Comparison of ENCODE assay signal across 21 mouse cellular contexts in genomic region chr16:33795887-33796286, GRCm38 (mm10). TPM values are rescaled to one million over a fixed set of nuclear protein-coding genes. Genes with fewer than 3 reads are reported as not detected.
DNase-seq lines count a peak whose midpoint lies in the region; ATAC-seq and TF ChIP-seq lines count a peak whose summit lies in the region.
"Had no signal": no experiment of that assay in that cellular context is flagged by ENCODE, and none has a peak within 500 bp of the region (broad histone marks: within the 10 kb centered on the region; RNA-seq: fewer than 3 reads in every experiment).

No protein-coding gene starts in this region.

- H3K27me3 ChIP-seq in intestine, postnatal 0 days (replicated peaks; ENCODE audit: control insufficient read depth, insufficient read depth, low read length) = no peaks in the 10 kb centered on the region
- H3K27me3 ChIP-seq in forebrain, embryonic 11.5 days (ENCODE audit: control insufficient read depth, insufficient read depth, low read length) = no peaks in the 10 kb centered on the region
- H3K27me3 ChIP-seq: embryonic facial prominence, embryonic 13.5 days; heart, embryonic 12.5 days; liver, embryonic 15.5 days; midbrain, embryonic 13.5 days had no signal

- peak; percentile 41 for ATAC-seq in CD4-positive, CD25-positive, alpha-beta regulatory T cell, adult 4 months
- ATAC-seq in common myeloid progenitor, adult 5-6 weeks (replicated peaks; ENCODE audit: low read depth, poor library complexity, severe bottlenecking) = peak; percentile 59
- no peak for ATAC-seq in intestine, postnatal 0 days
- 0 out of 2 replicates have a peak, but pooled peaks have one; percentile 28 for ATAC-seq in megakaryocyte-erythroid progenitor cell, adult 5-6 weeks (replicated peaks; ENCODE audit: low FRiP score, low TSS enrichment, poor library complexity, severe bottlenecking)
- ATAC-seq in erythroid progenitor cell, adult 5-6 weeks (replicated peaks; ENCODE audit: low FRiP score, poor library complexity, severe bottlenecking) = no peak
- no peak for ATAC-seq in forebrain, embryonic 11.5 days (replicated peaks; ENCODE audit: low FRiP score)
- ATAC-seq: hindbrain, embryonic 16.5 days; midbrain, embryonic 13.5 days had no signal

- H3K9ac ChIP-seq in intestine, postnatal 0 days (ENCODE audit: low read depth, low read length) = peak overlapping the region; percentile 67
- H3K9ac ChIP-seq in forebrain, embryonic 11.5 days (ENCODE audit: low read length) = no peak overlapping the region
- H3K9ac ChIP-seq: embryonic facial prominence, embryonic 13.5 days; heart, embryonic 12.5 days; liver, embryonic 15.5 days; midbrain, embryonic 13.5 days had no signal

- no peak for DNase-seq in retina, embryonic 14.5 days (ENCODE audit: low spot score)
- no peak for DNase-seq in embryo, embryonic 9.5 days (ENCODE audit: extremely low spot score)
- DNase-seq in forebrain, embryonic 11.5 days (ENCODE audit: low spot score) = no peak
- DNase-seq: adrenal gland, postnatal 10 days; cerebellum, adult 18-20 months; gastrocnemius, postnatal 25 days had no signal

- H3K4me3 ChIP-seq in intestine, postnatal 0 days (ENCODE audit: low read depth, low read length) = peak overlapping the region; percentile 59
- H3K4me3 ChIP-seq in forebrain, embryonic 11.5 days (ENCODE audit: low read depth, low read length) = no peak overlapping the region
- H3K4me3 ChIP-seq: embryonic facial prominence, embryonic 13.5 days; forebrain, embryonic 10.5 days; heart, embryonic 12.5 days; limb, embryonic 10.5 days; liver, embryonic 15.5 days; midbrain, embryonic 13.5 days; myocyte had no signal

- H3K27ac ChIP-seq in intestine, postnatal 0 days (ENCODE audit: low read depth, low read length) = peak overlapping the region; percentile 82
- no peak overlapping the region for H3K27ac ChIP-seq in forebrain, embryonic 11.5 days (ENCODE audit: low read depth, low read length)
- H3K27ac ChIP-seq: embryonic facial prominence, embryonic 13.5 days; forebrain, embryonic 10.5 days; kidney, postnatal 0 days; limb, embryonic 10.5 days; liver, embryonic 15.5 days; midbrain, embryonic 13.5 days had no signal

- H3K9me3 ChIP-seq in intestine, postnatal 0 days (ENCODE audit: control insufficient read depth) = no peaks in the 10 kb centered on the region
- no peaks in the 10 kb centered on the region for H3K9me3 ChIP-seq in forebrain, embryonic 11.5 days (ENCODE audit: control insufficient read depth, low read length)
- H3K9me3 ChIP-seq: embryonic facial prominence, embryonic 13.5 days; forebrain, embryonic 10.5 days; heart, embryonic 12.5 days; limb, embryonic 10.5 days; liver, embryonic 15.5 days; midbrain, embryonic 13.5 days had no signal

- WGBS in intestine, postnatal 0 days = 28% methylated on average over 6 of the region's 6 CpGs
- WGBS in forebrain, embryonic 11.5 days = 88% methylated on average over 6 of the region's 6 CpGs

- H3K4me2 ChIP-seq in intestine, postnatal 0 days (replicated peaks; ENCODE audit: low read depth) = peak overlapping the region; percentile 64
- H3K4me2 ChIP-seq in forebrain, embryonic 11.5 days (ENCODE audit: low read depth, low read length, severe bottlenecking) = no peak overlapping the region
- H3K4me2 ChIP-seq: embryonic facial prominence, embryonic 13.5 days; heart, embryonic 12.5 days; liver, embryonic 15.5 days; midbrain, embryonic 13.5 days had no signal

- no peak for TF ChIP-seq CTCF in intestine, postnatal 0 days (IDR thresholded peaks at IDR 0.05; ENCODE audit: low read depth)

- peaks cover 3% of the 10 kb centered on the region; the same call in 1 of the 2 replicates for H3K36me3 ChIP-seq in intestine, postnatal 0 days (ENCODE audit: control insufficient read depth, insufficient read depth)
- H3K36me3 ChIP-seq in forebrain, embryonic 11.5 days (ENCODE audit: control insufficient read depth, insufficient read depth, low read length) = no peaks in the 10 kb centered on the region
- H3K36me3 ChIP-seq: embryonic facial prominence, embryonic 13.5 days; forebrain, embryonic 10.5 days; heart, embryonic 12.5 days; limb, embryonic 10.5 days; liver, embryonic 15.5 days; midbrain, embryonic 13.5 days had no signal

- H3K4me1 ChIP-seq in intestine, postnatal 0 days (replicated peaks; ENCODE audit: control insufficient read depth, insufficient read depth, low read length) = peaks cover 11% of the 10 kb centered on the region; the same call in 1 of the 2 replicates
- H3K4me1 ChIP-seq in forebrain, embryonic 11.5 days (replicated peaks; ENCODE audit: control insufficient read depth, insufficient read depth, low read length) = no peaks in the 10 kb centered on the region
- H3K4me1 ChIP-seq: heart, embryonic 12.5 days; limb, embryonic 10.5 days; midbrain, embryonic 13.5 days had no signal

RNA-seq across cellular contexts. Expression of gene Muc13, which starts 2.0 kb away (rescaled TPM):
- under 1 TPM in 1 of 2 experiments, not detected in 1; 0.33 TPM for polyA plus RNA-seq in CD4-positive, CD25-positive, alpha-beta regulatory T cell, adult 4 months (2017; shearing (Covaris generic))
- total RNA-seq in common myeloid progenitor, adult 5-6 weeks (2017) = 185 and 198 TPM in 2 replicates
- 459 and 473 TPM in 2 replicates for polyA plus RNA-seq in intestine, postnatal 0 days (2015; fragmentation: Nextera tagmentation; extraction: Ambion mirVana)
- 55.5 and 80.6 TPM in 2 replicates for total RNA-seq in megakaryocyte-erythroid progenitor cell, adult 5-6 weeks (2014; fragmentation: Nextera tagmentation)
- 66.2 and 172 TPM in 2 replicates for total RNA-seq in megakaryocyte-erythroid progenitor cell, adult 5-6 weeks (2017)
- 1.8 and 6.3 TPM in 2 replicates for total RNA-seq in erythroid progenitor cell, adult 5-6 weeks (2015; ENCODE audit: low replicate concordance)
- 0.51 and 1.2 TPM in 2 replicates for total RNA-seq in erythroid progenitor cell, adult 5-6 weeks (2017; ENCODE audit: low replicate concordance)
- 0.07 TPM in 1 of 2 replicates, not detected in the other for polyA plus RNA-seq in forebrain, embryonic 11.5 days (2014; fragmentation: Nextera tagmentation; extraction: Ambion mirVana)
- total RNA-seq: gastrocnemius, postnatal 25 days; layer of hippocampus, adult 8-10 months had no signal
- polyA plus RNA-seq: hindbrain, embryonic 16.5 days; kidney, postnatal 0 days had no signal

RNA-seq across cellular contexts. Expression of gene Itgb5, which starts 33.6 kb away (rescaled TPM):
- polyA plus RNA-seq in CD4-positive, CD25-positive, alpha-beta regulatory T cell, adult 4 months (2017; shearing (Covaris generic)) = 1 to 10 TPM in 1 of 2 experiments, under 1 TPM in 1; 0.47 to 1.2 TPM
- 9.1 and 10.3 TPM in 2 replicates for total RNA-seq in common myeloid progenitor, adult 5-6 weeks (2017)
- polyA plus RNA-seq in intestine, postnatal 0 days (2015; fragmentation: Nextera tagmentation; extraction: Ambion mirVana) = 23.5 and 23.6 TPM in 2 replicates
- total RNA-seq in megakaryocyte-erythroid progenitor cell, adult 5-6 weeks (2014; fragmentation: Nextera tagmentation) = not detected in 2 replicates
- total RNA-seq in megakaryocyte-erythroid progenitor cell, adult 5-6 weeks (2017) = 0.47 and 0.53 TPM in 2 replicates
- total RNA-seq in erythroid progenitor cell, adult 5-6 weeks (2015; ENCODE audit: low replicate concordance) = 6.1 and 13.8 TPM in 2 replicates
- 8.9 and 9.2 TPM in 2 replicates for total RNA-seq in erythroid progenitor cell, adult 5-6 weeks (2017; ENCODE audit: low replicate concordance)
- polyA plus RNA-seq in forebrain, embryonic 11.5 days (2014; fragmentation: Nextera tagmentation; extraction: Ambion mirVana) = 28.2 and 31.5 TPM in 2 replicates

Comparison
In these comparisons a context has a peak if more than half of its experiments do, and no peak if none do; other contexts are left out.
1. ATAC-seq: peak in CD4-positive, CD25-positive, alpha-beta regulatory T cell, adult 4 months (single experiment), common myeloid progenitor, adult 5-6 weeks (single experiment) and megakaryocyte-erythroid progenitor cell, adult 5-6 weeks (single experiment); none in intestine, postnatal 0 days (single experiment), erythroid progenitor cell, adult 5-6 weeks (single experiment) and forebrain, embryonic 11.5 days (single experiment).
2. RNA of gene Muc13, which starts 2.0 kb away (total RNA-seq): 185 to 198 TPM in common myeloid progenitor, adult 5-6 weeks and 55.5 to 172 TPM in megakaryocyte-erythroid progenitor cell, adult 5-6 weeks; 0.51 to 6.3 TPM in erythroid progenitor cell, adult 5-6 weeks; every median in the first group is over 4 times any median in the second.